Mouse (Mus musculus): ENCODE results near the gene Olfr1099. TPM values are rescaled to one million over a fixed set of nuclear protein-coding genes. Genes with fewer than 3 reads are reported as not detected.

The Olfr1099 gene
- total RNA-seq (2014; fragmentation: Nextera tagmentation) (not detected in 2 replicates), total RNA-seq (2017) (0.33 TPM in 1 of 2 replicates, not detected in the other), polyA plus RNA-seq (2012) (not detected in 2 replicates)

DNA sequence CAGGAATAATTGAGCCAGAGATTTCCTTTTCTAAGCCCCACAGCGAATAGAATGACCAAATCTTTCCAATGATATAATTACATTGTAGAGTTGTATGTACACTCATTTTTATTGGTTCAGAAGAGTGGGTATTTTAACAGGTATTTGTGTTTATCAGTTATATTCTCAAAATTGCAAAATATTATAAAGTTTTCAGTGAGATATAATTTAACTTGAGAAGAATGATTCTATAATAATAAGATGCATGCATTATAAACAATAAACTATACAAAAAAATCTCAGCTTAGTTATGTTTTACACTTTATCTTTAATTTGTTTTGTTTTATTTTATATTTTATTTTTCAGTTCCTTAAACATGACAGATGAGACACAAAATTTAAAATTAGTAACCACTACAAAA, at the start of gene Olfr1099:
Gene Olfr1099 (minus strand): TSS at position 101 of the 400 bp plus-strand sequence.
- no peaks in the 10 kb centered on the region for H3K4me1 ChIP-seq (ENCODE audit: insufficient read depth, low read depth, low read length)
- TF ChIP-seq POLR2AphosphoS5 (IDR thresholded peaks at IDR 0.05; ENCODE audit: insufficient replicate concordance, low read depth, low read length): no peak
- no peak for TF ChIP-seq GATA2 (IDR thresholded peaks at IDR 0.05; ENCODE audit: borderline replicate concordance, low read depth, low read length)
- TF ChIP-seq TAL1 (conservative IDR thresholded peaks at IDR 0.05; ENCODE audit: low read depth, low read length): no peak
- no peak for TF ChIP-seq CTCF (IDR thresholded peaks at IDR 0.05; ENCODE audit: low read depth, low read length)
- TF ChIP-seq GATA1 (IDR thresholded peaks at IDR 0.05; ENCODE audit: borderline replicate concordance, low read length): no peak
- no peaks in the 10 kb centered on the region for H3K36me3 ChIP-seq (replicated peaks)
- H3K27me3 ChIP-seq (ENCODE audit: insufficient read depth, low read length): no peaks in the 10 kb centered on the region
- H3K9me3 ChIP-seq (replicated peaks): no peaks in the 10 kb centered on the region
- no peak for DNase-seq (ENCODE audit: low spot score)
- no peak for ATAC-seq (ENCODE audit: extremely low read depth, insufficient number of reproducible peaks, low FRiP score, poor library complexity, severe bottlenecking)
- H3K4me3 ChIP-seq (ENCODE audit: low read depth, low read length): no peak within 1 kb of the TSS

DNA sequence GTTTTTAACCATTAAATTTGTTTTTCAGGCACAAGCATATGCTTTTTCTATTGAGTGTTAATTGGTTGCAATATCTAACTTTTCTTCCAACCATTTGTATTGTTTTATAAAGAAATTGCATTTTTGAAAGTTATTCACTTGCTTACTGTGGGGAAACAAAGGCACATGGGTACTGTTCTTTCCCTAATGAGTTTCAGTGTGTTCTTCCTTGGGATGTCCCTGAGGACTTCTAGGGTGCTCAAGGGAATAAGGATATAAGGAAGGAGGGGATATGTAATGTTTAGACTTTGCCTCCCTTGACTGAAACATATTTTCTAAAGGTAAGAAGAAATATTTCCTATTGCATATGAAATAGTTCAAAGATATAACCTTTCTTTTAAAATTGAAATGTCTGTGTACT, 37.6 kb upstream of the Olfr1099 start, which contains the start of gene Olfr1102:
Gene Olfr1102 (plus strand): TSS at position 301 of the 400 bp plus-strand sequence.
- H3K4me3 ChIP-seq (ENCODE audit: low read depth, low read length): no peak within 1 kb of the TSS
- DNase-seq (ENCODE audit: low spot score) (no peak), ATAC-seq (ENCODE audit: extremely low read depth, insufficient number of reproducible peaks, low FRiP score, poor library complexity, severe bottlenecking) (no peak)
- no peaks in the 10 kb centered on the region for H3K27me3 ChIP-seq (ENCODE audit: insufficient read depth, low read length)
- no peak for TF ChIP-seq GATA1 (IDR thresholded peaks at IDR 0.05; ENCODE audit: borderline replicate concordance, low read length)
- no peak for TF ChIP-seq TAL1 (conservative IDR thresholded peaks at IDR 0.05; ENCODE audit: low read depth, low read length)
- TF ChIP-seq POLR2AphosphoS5 (IDR thresholded peaks at IDR 0.05; ENCODE audit: insufficient replicate concordance, low read depth, low read length): no peak
- TF ChIP-seq GATA2 (IDR thresholded peaks at IDR 0.05; ENCODE audit: borderline replicate concordance, low read depth, low read length): no peak
- TF ChIP-seq CTCF (IDR thresholded peaks at IDR 0.05; ENCODE audit: low read depth, low read length): no peak
- no peaks in the 10 kb centered on the region for H3K36me3 ChIP-seq (replicated peaks)
- H3K9me3 ChIP-seq (replicated peaks): no peaks in the 10 kb centered on the region
- no peaks in the 10 kb centered on the region for H3K4me1 ChIP-seq (ENCODE audit: insufficient read depth, low read depth, low read length)

DNA sequence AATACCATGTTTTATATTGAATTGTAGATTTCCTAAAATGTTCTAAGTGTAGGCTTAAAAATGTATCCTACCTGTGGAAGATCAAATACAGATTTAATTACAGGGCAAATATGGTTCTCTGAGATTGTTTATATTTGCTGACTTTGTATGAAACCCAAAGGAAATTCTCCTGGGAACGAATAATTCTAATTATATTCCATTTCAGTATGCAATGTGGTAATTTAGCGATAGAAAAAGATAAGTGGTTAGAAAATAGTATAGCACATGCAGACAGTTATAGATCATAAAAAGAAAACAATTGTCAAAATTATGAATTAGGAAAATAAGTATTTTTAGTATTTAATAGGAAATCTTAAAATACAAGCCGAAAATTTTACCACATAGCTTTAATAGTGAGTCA, 30.6 kb upstream of the Olfr1099 start, which contains the start of gene Olfr1101:
Gene Olfr1101 (minus strand): TSS at position 101 of the 400 bp plus-strand sequence.
- Histone ChIP-seq H3K4me1 (ENCODE audit: insufficient read depth, low read depth, low read length) (no peaks in the 10 kb centered on the region), H3K4me3 (ENCODE audit: low read depth, low read length) (no peak within 1 kb of the TSS), H3K27me3 (ENCODE audit: insufficient read depth, low read length) (no peaks in the 10 kb centered on the region), H3K36me3 (replicated peaks) (no peaks in the 10 kb centered on the region), H3K9me3 (replicated peaks) (no peaks in the 10 kb centered on the region)
- TF ChIP-seq POLR2AphosphoS5 (IDR thresholded peaks at IDR 0.05; ENCODE audit: insufficient replicate concordance, low read depth, low read length): no peak
- no peak for TF ChIP-seq GATA2 (IDR thresholded peaks at IDR 0.05; ENCODE audit: borderline replicate concordance, low read depth, low read length)
- TF ChIP-seq CTCF (IDR thresholded peaks at IDR 0.05; ENCODE audit: low read depth, low read length): no peak
- TF ChIP-seq GATA1 (IDR thresholded peaks at IDR 0.05; ENCODE audit: borderline replicate concordance, low read length): no peak
- TF ChIP-seq TAL1 (conservative IDR thresholded peaks at IDR 0.05; ENCODE audit: low read depth, low read length): no peak
- no peak for ATAC-seq (ENCODE audit: extremely low read depth, insufficient number of reproducible peaks, low FRiP score, poor library complexity, severe bottlenecking)
- DNase-seq (ENCODE audit: low spot score): no peak

DNA sequence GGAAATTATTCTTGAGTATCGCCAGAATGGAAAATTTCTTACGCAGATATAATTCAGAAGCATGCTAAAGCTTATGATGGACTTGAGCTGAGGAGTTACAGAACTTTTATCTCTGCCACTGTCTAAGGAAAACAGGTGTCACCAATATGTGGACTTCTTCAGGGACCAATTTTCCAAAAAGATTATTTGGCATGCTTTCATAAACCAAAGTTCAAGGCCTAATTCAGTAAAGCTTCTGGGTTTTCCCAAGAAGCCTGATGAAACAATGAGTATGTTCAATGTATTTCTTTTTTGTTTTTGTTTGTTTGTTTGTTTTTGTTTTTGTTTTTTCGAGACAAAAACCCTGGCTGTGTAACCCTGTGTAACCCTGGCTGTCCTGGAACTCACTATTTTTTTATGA, 19.4 kb upstream of the Olfr1099 start, which contains the start of gene Olfr1100:
Gene Olfr1100 (minus strand): TSS at position 101 of the 400 bp plus-strand sequence.
- Histone ChIP-seq H3K36me3 (replicated peaks) (no peaks in the 10 kb centered on the region), H3K9me3 (replicated peaks) (no peaks in the 10 kb centered on the region), H3K4me1 (ENCODE audit: insufficient read depth, low read depth, low read length) (no peaks in the 10 kb centered on the region), H3K4me3 (ENCODE audit: low read depth, low read length) (no peak within 1 kb of the TSS), H3K27me3 (ENCODE audit: insufficient read depth, low read length) (no peaks in the 10 kb centered on the region)
- DNase-seq (ENCODE audit: low spot score) (no peak), ATAC-seq (ENCODE audit: extremely low read depth, insufficient number of reproducible peaks, low FRiP score, poor library complexity, severe bottlenecking) (no peak)
- TF ChIP-seq TAL1 (conservative IDR thresholded peaks at IDR 0.05; ENCODE audit: low read depth, low read length) (no peak), CTCF (IDR thresholded peaks at IDR 0.05; ENCODE audit: low read depth, low read length) (no peak), GATA2 (IDR thresholded peaks at IDR 0.05; ENCODE audit: borderline replicate concordance, low read depth, low read length) (no peak), POLR2AphosphoS5 (IDR thresholded peaks at IDR 0.05; ENCODE audit: insufficient replicate concordance, low read depth, low read length) (no peak), GATA1 (IDR thresholded peaks at IDR 0.05; ENCODE audit: borderline replicate concordance, low read length) (no peak)

DNA sequence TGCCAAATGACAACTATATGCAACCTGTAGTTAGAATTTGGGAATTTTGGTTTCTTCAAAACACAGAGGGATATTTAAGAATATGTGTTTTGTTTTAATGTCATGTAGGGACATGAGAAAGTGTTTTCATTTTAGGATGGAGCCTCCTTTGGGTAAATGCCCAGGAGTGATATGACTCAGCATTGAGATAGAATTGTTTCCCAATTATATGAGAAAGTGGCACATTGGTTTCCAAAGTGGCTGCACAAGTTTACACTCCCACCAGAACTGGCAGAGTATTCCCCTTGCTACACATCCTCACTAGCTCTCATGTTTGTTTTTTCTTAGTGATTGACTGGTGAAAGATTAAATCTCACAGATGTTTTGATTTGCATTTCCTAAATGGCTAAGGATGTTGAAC, 33.9 kb downstream of the Olfr1099 start:
- H3K27me3 ChIP-seq (ENCODE audit: insufficient read depth, low read length): no peaks in the 10 kb centered on the region

DNA sequence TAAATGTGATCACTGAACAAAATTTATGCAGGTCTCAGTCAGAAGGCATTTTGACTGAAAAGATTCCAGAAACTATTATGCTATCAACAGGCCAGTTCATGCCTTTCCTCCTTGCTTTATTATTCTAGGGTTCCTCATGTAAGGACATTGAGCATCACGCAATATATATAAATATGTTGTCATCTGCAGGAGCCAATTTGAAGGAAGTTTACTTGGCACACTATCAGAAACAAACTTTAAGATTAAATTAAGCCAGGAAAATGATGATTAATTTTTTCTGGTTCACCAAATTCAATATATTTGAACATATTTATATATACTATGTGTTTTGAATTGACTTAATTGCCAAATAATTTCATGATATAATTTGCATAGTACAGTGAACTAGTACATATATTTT, 36.0 kb downstream of the Olfr1099 start, which contains the start of gene Olfr1098:
Gene Olfr1098 (minus strand): TSS at position 101 of the 400 bp plus-strand sequence.
- Histone ChIP-seq H3K4me1 (ENCODE audit: insufficient read depth, low read depth, low read length) (no peaks in the 10 kb centered on the region), H3K36me3 (replicated peaks) (no peaks in the 10 kb centered on the region), H3K27me3 (ENCODE audit: insufficient read depth, low read length) (no peaks in the 10 kb centered on the region), H3K9me3 (replicated peaks) (no peaks in the 10 kb centered on the region), H3K4me3 (ENCODE audit: low read depth, low read length) (no peak within 1 kb of the TSS)
- TF ChIP-seq GATA1 (IDR thresholded peaks at IDR 0.05; ENCODE audit: borderline replicate concordance, low read length): no peak
- no peak for DNase-seq (ENCODE audit: low spot score)
- ATAC-seq (ENCODE audit: extremely low read depth, insufficient number of reproducible peaks, low FRiP score, poor library complexity, severe bottlenecking): no peak

More for the DNA sequence above, 33.9 kb downstream of the Olfr1099 start:
- no peak for ATAC-seq (ENCODE audit: extremely low read depth, insufficient number of reproducible peaks, low FRiP score, poor library complexity, severe bottlenecking)
- H3K4me1 ChIP-seq (ENCODE audit: insufficient read depth, low read depth, low read length): no peaks in the 10 kb centered on the region
- H3K9me3 ChIP-seq (replicated peaks): no peaks in the 10 kb centered on the region
- TF ChIP-seq POLR2AphosphoS5 (IDR thresholded peaks at IDR 0.05; ENCODE audit: insufficient replicate concordance, low read depth, low read length) (no peak), GATA1 (IDR thresholded peaks at IDR 0.05; ENCODE audit: borderline replicate concordance, low read length) (no peak), CTCF (IDR thresholded peaks at IDR 0.05; ENCODE audit: low read depth, low read length) (no peak), GATA2 (IDR thresholded peaks at IDR 0.05; ENCODE audit: borderline replicate concordance, low read depth, low read length) (no peak), TAL1 (conservative IDR thresholded peaks at IDR 0.05; ENCODE audit: low read depth, low read length) (no peak)
- H3K36me3 ChIP-seq (replicated peaks): no peaks in the 10 kb centered on the region
- no peak overlapping the region for H3K4me3 ChIP-seq (ENCODE audit: low read depth, low read length)
- DNase-seq (ENCODE audit: low spot score): no peak
